Mouse (Mus musculus): Measurements from ENCODE around the gene Trnp1. TPM values are rescaled to one million over a fixed set of nuclear protein-coding genes. Genes with fewer than 3 reads are reported as not detected.
"Not testable (repeated sequence)": the region's sequence is repeated elsewhere in the genome, so short reads cannot be mapped to it uniquely, and the experiment has no call there.

The Trnp1 gene
- polyA plus RNA-seq, 1 experiment = 128 TPM

GRCm38 (mm10) chr4:133512972-133513371 lies 14.6 kb upstream of the Trnp1 start:
- no peaks in the 10 kb centered on the region; the same call in 1 of the 2 replicates for H3K4me1 ChIP-seq (ENCODE audit: control insufficient read depth, insufficient read depth, low read length)
- no peak overlapping the region for H3K27ac ChIP-seq (ENCODE audit: insufficient read depth, low read length)
- TF ChIP-seq CTCF (IDR thresholded peaks at IDR 0.05; ENCODE audit: extremely low read depth, insufficient read depth, low read length) (peak; percentile 94), POLR2A (IDR thresholded peaks at IDR 0.05; ENCODE audit: extremely low read depth, insufficient read depth, low read length) (no peak)
- no peak overlapping the region for H3K4me3 ChIP-seq (ENCODE audit: insufficient read depth, low read length)

- not testable (repeated sequence) for H3K4me3 ChIP-seq (ENCODE audit: insufficient read depth, low read length); H3K4me1 ChIP-seq (ENCODE audit: control insufficient read depth, insufficient read depth, low read length); H3K27ac ChIP-seq (ENCODE audit: insufficient read depth, low read length)
Observed at GRCm38 (mm10) chr4:133512511-133512910, 14.2 kb upstream of the Trnp1 start.

DNA sequence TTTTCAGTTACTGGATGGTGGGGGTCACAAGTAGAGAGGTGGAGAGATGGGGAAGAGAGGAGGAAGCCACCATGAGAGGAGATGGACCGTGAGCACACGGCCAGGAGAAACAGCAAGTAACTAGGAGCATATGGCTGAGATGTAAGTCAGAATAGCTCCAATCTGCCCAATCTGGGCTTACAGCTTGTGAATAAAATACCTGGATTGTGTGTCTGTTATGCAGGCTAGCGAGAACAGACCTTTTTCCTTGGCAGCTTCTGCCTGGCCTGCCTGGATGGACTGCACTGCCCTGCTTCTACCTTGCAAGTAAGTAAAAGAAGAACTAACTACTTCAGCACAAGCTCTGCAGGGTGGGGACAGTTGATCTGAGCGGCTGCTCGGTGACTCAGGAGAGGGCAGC lies 12.7 kb upstream of the Trnp1 start:
- H3K27ac ChIP-seq (ENCODE audit: insufficient read depth, low read length) = no peak overlapping the region
- TF ChIP-seq POLR2A (IDR thresholded peaks at IDR 0.05; ENCODE audit: extremely low read depth, insufficient read depth, low read length) (no peak), CTCF (IDR thresholded peaks at IDR 0.05; ENCODE audit: extremely low read depth, insufficient read depth, low read length) (no peak)
- no peak overlapping the region for H3K4me3 ChIP-seq (ENCODE audit: insufficient read depth, low read length)
- no peaks in the 10 kb centered on the region; the same call in 1 of the 2 replicates for H3K4me1 ChIP-seq (ENCODE audit: control insufficient read depth, insufficient read depth, low read length)

DNA sequence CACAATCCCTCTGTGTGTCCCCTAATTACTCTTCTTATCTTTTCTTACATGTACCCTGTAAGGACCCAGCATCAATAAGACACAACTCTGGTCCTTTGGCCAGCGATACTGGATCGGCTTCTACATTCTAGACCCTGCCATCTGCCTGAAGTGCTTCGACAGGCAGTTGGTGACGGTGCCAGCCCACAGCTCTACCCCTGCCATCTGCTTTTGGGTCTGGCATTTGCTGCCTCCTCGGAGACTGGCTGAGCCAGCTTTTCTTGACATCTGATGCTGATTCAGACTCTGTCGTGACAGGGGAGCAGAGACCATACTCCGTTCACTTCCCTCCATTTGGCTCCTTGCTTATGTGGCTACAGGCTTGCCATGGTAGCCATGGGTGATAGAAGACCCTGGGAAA lies 10.6 kb upstream of the Trnp1 start:
- Histone ChIP-seq H3K27ac (ENCODE audit: insufficient read depth, low read length) (no peak overlapping the region), H3K4me3 (ENCODE audit: insufficient read depth, low read length) (no peak overlapping the region), H3K4me1 (ENCODE audit: control insufficient read depth, insufficient read depth, low read length) (no peaks in the 10 kb centered on the region; the same call in 1 of the 2 replicates)
- TF ChIP-seq POLR2A (IDR thresholded peaks at IDR 0.05; ENCODE audit: extremely low read depth, insufficient read depth, low read length) (no peak), CTCF (IDR thresholded peaks at IDR 0.05; ENCODE audit: extremely low read depth, insufficient read depth, low read length) (no peak)

GRCm38 (mm10) chr4:133506573-133506972 lies 8.2 kb upstream of the Trnp1 start:
- Histone ChIP-seq H3K27ac (ENCODE audit: insufficient read depth, low read length) (no peak overlapping the region), H3K4me1 (ENCODE audit: control insufficient read depth, insufficient read depth, low read length) (no peaks in the 10 kb centered on the region; the same call in 1 of the 2 replicates), H3K4me3 (ENCODE audit: insufficient read depth, low read length) (no peak overlapping the region)
- TF ChIP-seq POLR2A (IDR thresholded peaks at IDR 0.05; ENCODE audit: extremely low read depth, insufficient read depth, low read length) (no peak), CTCF (IDR thresholded peaks at IDR 0.05; ENCODE audit: extremely low read depth, insufficient read depth, low read length) (no peak)

- no peak for TF ChIP-seq CTCF (IDR thresholded peaks at IDR 0.05; ENCODE audit: extremely low read depth, insufficient read depth, low read length)
- TF ChIP-seq POLR2A (IDR thresholded peaks at IDR 0.05; ENCODE audit: extremely low read depth, insufficient read depth, low read length) = no peak
- Histone ChIP-seq H3K4me1 (ENCODE audit: control insufficient read depth, insufficient read depth, low read length) (no peaks in the 10 kb centered on the region; the same call in 1 of the 2 replicates), H3K4me3 (ENCODE audit: insufficient read depth, low read length) (no peak overlapping the region), H3K27ac (ENCODE audit: insufficient read depth, low read length) (no peak overlapping the region)
Observed at GRCm38 (mm10) chr4:133504755-133505485, 6.6 kb upstream of the Trnp1 start.

GRCm38 (mm10) chr4:133504300-133504699 lies 6.0 kb upstream of the Trnp1 start:
- no peak overlapping the region for H3K4me3 ChIP-seq (ENCODE audit: insufficient read depth, low read length)
- H3K27ac ChIP-seq (ENCODE audit: insufficient read depth, low read length) = no peak overlapping the region
- H3K4me1 ChIP-seq (ENCODE audit: control insufficient read depth, insufficient read depth, low read length) = no peaks in the 10 kb centered on the region; the same call in 1 of the 2 replicates
- no peak for TF ChIP-seq CTCF (IDR thresholded peaks at IDR 0.05; ENCODE audit: extremely low read depth, insufficient read depth, low read length)
- TF ChIP-seq POLR2A (IDR thresholded peaks at IDR 0.05; ENCODE audit: extremely low read depth, insufficient read depth, low read length) = no peak

- no peak for TF ChIP-seq CTCF (IDR thresholded peaks at IDR 0.05; ENCODE audit: extremely low read depth, insufficient read depth, low read length)
- TF ChIP-seq POLR2A (IDR thresholded peaks at IDR 0.05; ENCODE audit: extremely low read depth, insufficient read depth, low read length) = no peak
- no peak overlapping the region for H3K27ac ChIP-seq (ENCODE audit: insufficient read depth, low read length)
- H3K4me3 ChIP-seq (ENCODE audit: insufficient read depth, low read length) = no peak overlapping the region
- H3K4me1 ChIP-seq (ENCODE audit: control insufficient read depth, insufficient read depth, low read length) = no peaks in the 10 kb centered on the region
Observed at GRCm38 (mm10) chr4:133501514-133501913, 3.2 kb upstream of the Trnp1 start.

- Histone ChIP-seq H3K4me1 (ENCODE audit: control insufficient read depth, insufficient read depth, low read length) (peaks cover 2% of the 10 kb centered on the region; the same call in 1 of the 2 replicates), H3K27ac (ENCODE audit: insufficient read depth, low read length) (peak overlapping the region; percentile 16; the same call in 1 of the 2 replicates), H3K4me3 (ENCODE audit: insufficient read depth, low read length) (peak overlapping the region; percentile 74)
- TF ChIP-seq CTCF (IDR thresholded peaks at IDR 0.05; ENCODE audit: extremely low read depth, insufficient read depth, low read length) (no peak), POLR2A (IDR thresholded peaks at IDR 0.05; ENCODE audit: extremely low read depth, insufficient read depth, low read length) (no peak)
Observed at GRCm38 (mm10) chr4:133497461-133498159, 740 bp downstream of the Trnp1 start.

All from cortical plate, adult 2 months (tissue).